Mouse (Mus musculus): ENCODE results near the gene Slc23a4. TPM values are rescaled to one million over a fixed set of nuclear protein-coding genes. Genes with fewer than 3 reads are reported as not detected.
A peak's percentile ranks its signal among the peaks of the same experiment; 100 is the strongest.

Gene Slc23a4
- polyA plus RNA-seq, 1 experiment, result 0.70 TPM

DNA sequence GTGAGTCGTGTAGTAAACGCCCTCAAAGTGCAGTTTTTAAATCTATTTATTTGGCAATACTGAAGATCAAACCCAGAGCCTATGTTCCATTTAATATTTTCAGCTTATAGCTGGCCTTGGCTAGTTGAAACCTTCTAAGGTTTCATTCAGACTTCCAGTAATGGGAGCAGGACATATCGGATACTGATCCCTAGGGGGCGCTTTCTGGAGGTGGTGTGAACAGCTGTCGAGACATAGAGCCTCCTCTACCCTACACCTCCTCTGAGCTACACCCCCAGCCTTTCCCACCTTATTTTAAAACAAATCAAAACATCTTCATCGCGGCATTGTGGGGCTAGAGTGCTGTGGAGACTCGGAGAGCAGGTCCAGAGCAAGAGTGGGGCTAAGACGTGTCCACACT, 7.5 kb downstream of the Slc23a4 start:
- H3K27ac ChIP-seq (ENCODE audit: control insufficient read depth, insufficient read depth, low read depth, low read length, poor library complexity), result no peak overlapping the region
- H3K4me1 ChIP-seq (ENCODE audit: control insufficient read depth, insufficient read depth, low read length), result no peaks in the 10 kb centered on the region
- TF ChIP-seq CTCF (IDR thresholded peaks at IDR 0.05; ENCODE audit: control insufficient read depth, insufficient read depth, low read length) (no peak), POLR2A (IDR thresholded peaks at IDR 0.05; ENCODE audit: borderline replicate concordance, control insufficient read depth, low read depth, low read length) (no peak)
- no peak overlapping the region for H3K4me3 ChIP-seq (replicated peaks; ENCODE audit: control insufficient read depth, low read depth, low read length)
- 71% methylated on average over 9 of the region's 9 CpGs for WGBS

DNA sequence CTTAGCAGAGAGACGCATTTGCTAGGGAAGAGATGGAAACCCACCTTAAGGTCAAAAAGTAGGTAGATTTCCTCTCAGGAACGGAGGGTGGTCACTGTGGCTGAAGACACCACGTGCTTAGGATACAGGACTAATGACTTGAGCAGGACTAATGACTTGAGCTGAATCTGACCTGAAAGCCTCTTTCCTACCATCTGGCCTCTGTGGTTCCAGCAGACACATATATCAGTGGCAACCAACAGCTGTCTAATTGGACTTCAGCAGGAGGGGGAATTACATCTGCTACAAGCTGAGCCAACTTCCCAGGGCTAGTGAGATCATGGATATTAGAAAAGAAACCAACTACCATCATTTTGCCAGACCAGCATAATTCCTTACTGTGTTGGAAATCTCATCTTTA, 8.9 kb downstream of the Slc23a4 start:
- Histone ChIP-seq H3K4me1 (ENCODE audit: control insufficient read depth, insufficient read depth, low read length) (no peaks in the 10 kb centered on the region), H3K4me3 (replicated peaks; ENCODE audit: control insufficient read depth, low read depth, low read length) (no peak overlapping the region), H3K27ac (ENCODE audit: control insufficient read depth, insufficient read depth, low read depth, low read length, poor library complexity) (no peak overlapping the region)
- WGBS, result 73% methylated on average over 3 of the region's 3 CpGs
- TF ChIP-seq CTCF (IDR thresholded peaks at IDR 0.05; ENCODE audit: control insufficient read depth, insufficient read depth, low read length) (no peak), POLR2A (IDR thresholded peaks at IDR 0.05; ENCODE audit: borderline replicate concordance, control insufficient read depth, low read depth, low read length) (no peak)

DNA sequence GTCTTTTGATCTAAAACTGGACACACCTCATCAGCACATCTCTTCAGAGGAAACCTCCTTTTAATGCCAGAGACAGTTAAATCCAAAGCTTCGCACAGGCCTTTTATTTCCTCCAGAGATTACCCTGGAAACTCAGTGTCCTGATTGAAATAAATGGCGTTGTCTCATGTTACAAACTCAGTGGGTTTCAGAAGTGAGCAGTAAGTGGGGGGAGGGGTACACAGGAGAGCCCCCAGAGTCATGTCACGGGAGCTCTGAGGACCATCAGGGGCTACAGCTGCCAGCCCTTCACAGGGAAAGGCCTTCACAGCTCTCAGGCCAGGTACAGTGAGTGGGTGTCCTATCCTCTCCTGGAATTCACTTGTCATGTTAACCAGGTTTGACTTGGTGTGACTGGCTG, 17.0 kb downstream of the Slc23a4 start:
- Histone ChIP-seq H3K4me1 (ENCODE audit: control insufficient read depth, insufficient read depth, low read length) (no peaks in the 10 kb centered on the region), H3K27ac (ENCODE audit: control insufficient read depth, insufficient read depth, low read depth, low read length, poor library complexity) (no peak overlapping the region), H3K4me3 (replicated peaks; ENCODE audit: control insufficient read depth, low read depth, low read length) (no peak overlapping the region)
- WGBS, result 92% methylated on average over 3 of the region's 3 CpGs
- no peak for TF ChIP-seq POLR2A (IDR thresholded peaks at IDR 0.05; ENCODE audit: borderline replicate concordance, control insufficient read depth, low read depth, low read length)
- TF ChIP-seq CTCF (IDR thresholded peaks at IDR 0.05; ENCODE audit: control insufficient read depth, insufficient read depth, low read length), result no peak

DNA sequence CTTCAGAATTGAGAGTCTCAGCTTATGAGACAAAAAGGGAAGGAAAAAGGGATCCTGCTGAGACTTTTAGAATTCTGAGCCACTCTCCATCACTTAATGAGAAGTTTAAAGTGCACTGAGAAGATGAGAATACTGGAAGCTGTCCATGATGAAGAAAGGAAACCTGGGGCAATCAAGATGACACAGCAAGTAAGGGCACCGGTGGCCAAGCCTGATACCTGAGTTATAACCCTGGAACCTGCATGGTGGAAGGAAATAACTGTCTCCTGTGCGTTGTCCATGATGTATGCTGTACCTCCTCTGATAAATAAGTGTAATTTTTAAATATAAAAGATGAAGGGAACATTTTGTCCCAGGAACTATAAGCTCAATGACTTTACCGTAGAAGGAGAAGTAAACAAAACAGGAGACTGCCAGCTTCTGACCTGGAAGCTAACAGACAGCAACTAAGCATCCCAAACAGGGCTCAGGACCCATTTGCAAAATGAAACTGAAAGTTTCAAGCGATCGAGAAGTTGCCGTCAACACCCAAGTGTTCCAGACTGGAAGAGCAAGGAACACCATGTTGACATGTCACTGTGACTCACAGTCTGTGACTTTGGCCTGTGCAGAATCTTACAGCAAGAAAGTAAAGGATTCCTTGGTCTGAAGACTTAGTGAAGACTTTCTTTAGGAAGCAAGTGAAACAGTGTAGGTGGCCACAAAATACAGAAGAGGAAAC, 22.2 kb downstream of the Slc23a4 start:
- no peak for TF ChIP-seq POLR2A (IDR thresholded peaks at IDR 0.05; ENCODE audit: borderline replicate concordance, control insufficient read depth, low read depth, low read length)
- TF ChIP-seq CTCF (IDR thresholded peaks at IDR 0.05; ENCODE audit: control insufficient read depth, insufficient read depth, low read length), result no peak
- WGBS, result 26% methylated on average over 6 of the region's 6 CpGs
- H3K27ac ChIP-seq (ENCODE audit: control insufficient read depth, insufficient read depth, low read depth, low read length, poor library complexity), result no peak overlapping the region
- no peaks in the 10 kb centered on the region for H3K4me1 ChIP-seq (ENCODE audit: control insufficient read depth, insufficient read depth, low read length)
- peak overlapping the region; percentile 48 for H3K4me3 ChIP-seq (replicated peaks; ENCODE audit: control insufficient read depth, low read depth, low read length)

DNA sequence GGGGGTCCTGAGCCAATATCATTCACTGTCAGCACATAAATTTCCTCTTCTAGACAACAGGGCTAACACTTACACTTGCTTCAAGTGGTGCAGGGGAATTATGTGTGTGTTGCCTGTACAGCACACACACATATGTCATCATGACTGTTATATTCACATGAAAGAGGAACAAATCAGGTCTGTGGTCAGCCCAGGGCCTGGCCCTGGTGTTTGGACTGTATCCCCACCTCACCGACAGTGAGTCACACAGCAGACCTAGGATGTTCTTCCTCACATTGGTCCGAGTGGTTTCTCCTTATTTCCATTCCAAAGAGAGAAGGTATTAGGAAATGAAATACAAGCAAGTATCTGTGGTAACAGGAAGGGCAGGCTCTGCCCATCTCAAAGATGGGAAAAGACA, 23.7 kb downstream of the Slc23a4 start:
- Histone ChIP-seq H3K27ac (ENCODE audit: control insufficient read depth, insufficient read depth, low read depth, low read length, poor library complexity) (no peak overlapping the region), H3K4me1 (ENCODE audit: control insufficient read depth, insufficient read depth, low read length) (no peaks in the 10 kb centered on the region), H3K4me3 (replicated peaks; ENCODE audit: control insufficient read depth, low read depth, low read length) (no peak overlapping the region)
- 25% methylated on average over 2 of the region's 2 CpGs for WGBS
- no peak for TF ChIP-seq POLR2A (IDR thresholded peaks at IDR 0.05; ENCODE audit: borderline replicate concordance, control insufficient read depth, low read depth, low read length)
- no peak for TF ChIP-seq CTCF (IDR thresholded peaks at IDR 0.05; ENCODE audit: control insufficient read depth, insufficient read depth, low read length)

DNA sequence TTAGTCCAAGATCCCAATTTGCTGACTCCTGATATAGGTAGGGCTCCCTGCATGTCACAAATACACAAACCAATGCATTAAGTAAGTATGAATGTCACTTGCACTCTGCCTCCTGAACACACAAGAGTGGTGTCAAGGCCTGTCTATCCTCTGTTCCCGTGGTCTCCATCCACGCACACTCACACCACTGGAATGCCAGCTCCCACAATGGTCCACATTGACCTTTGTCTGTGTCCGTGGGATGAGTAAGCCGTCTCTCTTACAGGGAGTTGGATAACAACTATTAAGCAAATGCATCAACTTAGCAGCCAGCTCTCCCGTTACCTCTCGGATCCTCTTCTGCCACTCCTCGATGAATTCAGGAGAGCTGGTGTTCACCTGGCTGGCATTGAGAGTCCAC, 29.1 kb downstream of the Slc23a4 start:
- no peak for TF ChIP-seq CTCF (IDR thresholded peaks at IDR 0.05; ENCODE audit: control insufficient read depth, insufficient read depth, low read length)
- no peak for TF ChIP-seq POLR2A (IDR thresholded peaks at IDR 0.05; ENCODE audit: borderline replicate concordance, control insufficient read depth, low read depth, low read length)

DNA sequence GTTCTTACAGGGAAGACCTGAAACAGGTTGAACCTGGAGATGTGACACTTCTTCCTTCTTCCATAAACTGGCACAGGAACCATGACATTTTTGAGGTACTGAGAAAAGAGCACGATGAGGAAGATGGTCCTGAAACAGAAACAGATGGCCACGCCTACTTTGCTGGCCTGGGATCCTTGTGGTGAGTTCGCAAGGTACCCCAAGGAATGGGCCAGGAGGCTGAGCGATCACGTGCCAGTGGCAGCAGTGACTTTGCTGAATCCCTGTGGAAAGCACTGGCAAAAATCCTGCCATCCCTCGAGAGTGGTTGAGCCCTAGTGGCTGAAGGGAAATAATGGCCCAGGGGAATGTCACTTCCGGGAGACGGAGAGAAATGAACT, 32.4 kb downstream of the Slc23a4 start:
- 44% methylated on average over 8 of the region's 8 CpGs for WGBS
- TF ChIP-seq POLR2A (IDR thresholded peaks at IDR 0.05; ENCODE audit: borderline replicate concordance, control insufficient read depth, low read depth, low read length) (no peak), CTCF (IDR thresholded peaks at IDR 0.05; ENCODE audit: control insufficient read depth, insufficient read depth, low read length) (no peak)
- Histone ChIP-seq H3K4me3 (replicated peaks; ENCODE audit: control insufficient read depth, low read depth, low read length) (no peak overlapping the region), H3K4me1 (ENCODE audit: control insufficient read depth, insufficient read depth, low read length) (peaks cover 6% of the 10 kb centered on the region), H3K27ac (ENCODE audit: control insufficient read depth, insufficient read depth, low read depth, low read length, poor library complexity) (no peak overlapping the region; the same call in 1 of the 2 replicates)

More for the DNA sequence above, 29.1 kb downstream of the Slc23a4 start:
- no peak overlapping the region for H3K4me3 ChIP-seq (replicated peaks; ENCODE audit: control insufficient read depth, low read depth, low read length)
- no peaks in the 10 kb centered on the region; the same call in 1 of the 2 replicates for H3K4me1 ChIP-seq (ENCODE audit: control insufficient read depth, insufficient read depth, low read length)
- no peak overlapping the region for H3K27ac ChIP-seq (ENCODE audit: control insufficient read depth, insufficient read depth, low read depth, low read length, poor library complexity)
- 91% methylated on average over 7 of the region's 7 CpGs for WGBS

DNA sequence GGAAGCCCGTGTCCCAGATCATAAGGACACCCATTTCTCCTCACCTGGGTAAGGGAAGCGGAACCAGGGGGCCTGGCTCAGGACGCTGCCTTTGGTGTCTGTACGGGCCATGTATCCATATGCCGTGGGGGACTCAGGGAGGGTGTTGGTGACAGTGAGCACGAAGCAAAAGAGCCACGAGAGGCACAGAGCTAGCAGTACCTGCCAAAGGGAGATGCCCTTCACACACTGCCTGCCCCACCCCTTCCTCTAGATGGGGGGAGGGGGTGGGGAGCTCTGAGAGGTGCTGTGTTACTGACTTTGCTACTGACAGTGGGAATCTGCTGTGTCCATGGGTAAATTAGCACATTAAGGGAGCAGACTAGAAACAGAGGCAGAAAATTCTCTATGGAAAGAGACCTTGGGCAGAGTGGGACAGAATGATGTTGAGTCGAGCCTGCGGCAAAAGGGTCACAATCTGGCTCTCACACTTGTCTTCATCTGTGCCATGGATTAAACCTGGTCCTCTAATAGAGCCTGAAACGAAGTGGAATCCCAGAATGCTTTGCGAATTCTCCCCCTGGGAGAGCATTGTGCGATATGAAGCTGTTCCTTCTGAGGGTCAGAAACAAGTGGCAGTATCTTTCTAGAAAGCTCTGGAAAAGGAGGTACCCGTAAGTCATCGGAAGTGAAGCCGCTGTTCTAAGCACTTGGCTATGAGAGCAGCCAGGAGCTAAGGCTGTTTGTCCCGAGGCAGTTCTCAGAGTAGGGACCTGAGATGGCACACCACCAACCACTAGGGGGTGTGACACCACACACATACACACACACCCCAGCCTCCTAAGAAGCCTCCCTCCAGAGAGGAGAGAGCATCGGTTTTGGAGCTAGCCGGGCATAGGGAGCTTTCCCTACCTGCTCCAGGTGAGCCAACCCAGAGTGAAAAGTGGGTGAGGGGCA, 33.0 kb downstream of the Slc23a4 start:
- WGBS, result 50% methylated on average over 18 of the region's 18 CpGs
- peak; percentile 72 for TF ChIP-seq CTCF (IDR thresholded peaks at IDR 0.05; ENCODE audit: control insufficient read depth, insufficient read depth, low read length)
- TF ChIP-seq POLR2A (IDR thresholded peaks at IDR 0.05; ENCODE audit: borderline replicate concordance, control insufficient read depth, low read depth, low read length), result no peak
- no peak overlapping the region for H3K27ac ChIP-seq (ENCODE audit: control insufficient read depth, insufficient read depth, low read depth, low read length, poor library complexity)
- no peak overlapping the region for H3K4me3 ChIP-seq (replicated peaks; ENCODE audit: control insufficient read depth, low read depth, low read length)
- peaks cover 6% of the 10 kb centered on the region for H3K4me1 ChIP-seq (ENCODE audit: control insufficient read depth, insufficient read depth, low read length)
